Mouse (Mus musculus): ENCODE measurements around the gene Rpl26. TPM values are rescaled to one million over a fixed set of nuclear protein-coding genes. Genes with fewer than 3 reads are reported as not detected.
"Not testable (repeated sequence)": the region's sequence is repeated elsewhere in the genome, so short reads cannot be mapped to it uniquely, and the experiment has no call there.

The Rpl26 gene
- polyA plus RNA-seq, 2 experiments from 2014 or later = 1,826 to 2,291 TPM

DNA sequence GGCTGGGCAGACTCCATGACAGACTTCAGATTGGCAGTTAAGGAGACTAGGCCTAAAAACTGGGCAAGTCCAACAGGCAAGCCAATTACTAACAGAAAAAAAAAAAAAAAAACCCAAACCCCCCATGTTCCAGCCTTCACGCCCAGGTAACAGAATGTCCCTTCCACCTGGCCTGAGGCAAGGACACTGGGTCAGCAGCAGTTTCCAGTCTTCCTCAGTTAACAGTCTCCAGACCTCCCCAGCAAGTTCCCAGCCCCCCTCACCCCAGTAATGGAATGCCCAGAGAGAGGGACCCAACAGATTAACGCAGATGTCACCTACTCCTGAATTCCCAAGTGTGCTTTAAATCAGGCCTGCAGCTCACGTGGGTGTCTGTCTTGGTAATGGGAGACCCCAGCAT is 21.8 kb downstream of the Rpl26 start:
- ATAC-seq = no peak

GRCm38 (mm10) chr11:68924749-68925148 is 23.4 kb downstream of the Rpl26 start:
- no peak for ATAC-seq

DNA sequence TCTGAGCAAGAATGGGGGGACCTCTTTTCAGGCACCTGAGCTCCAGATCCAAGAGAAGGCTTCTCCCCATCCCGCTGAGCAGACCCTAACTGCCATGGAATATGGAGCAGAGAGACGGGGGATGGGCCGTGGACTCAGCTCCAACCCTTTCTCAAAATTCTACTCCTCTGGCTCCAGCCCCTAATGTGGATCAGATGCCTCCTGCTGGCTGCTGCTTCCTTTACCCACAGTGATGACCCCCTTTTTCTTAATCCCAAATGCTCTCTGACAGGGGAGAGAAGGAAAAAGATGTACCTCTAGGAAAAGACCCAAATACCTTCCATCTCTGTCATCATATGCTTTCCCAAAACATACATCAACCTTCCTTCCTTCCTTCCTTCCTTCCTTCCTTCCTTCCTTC is 25.6 kb downstream of the Rpl26 start, which contains the start of gene Odf4:
Gene Odf4, minus strand, starts transcription at position 101 of the 400 bp plus-strand sequence.
- ATAC-seq = no peak

DNA sequence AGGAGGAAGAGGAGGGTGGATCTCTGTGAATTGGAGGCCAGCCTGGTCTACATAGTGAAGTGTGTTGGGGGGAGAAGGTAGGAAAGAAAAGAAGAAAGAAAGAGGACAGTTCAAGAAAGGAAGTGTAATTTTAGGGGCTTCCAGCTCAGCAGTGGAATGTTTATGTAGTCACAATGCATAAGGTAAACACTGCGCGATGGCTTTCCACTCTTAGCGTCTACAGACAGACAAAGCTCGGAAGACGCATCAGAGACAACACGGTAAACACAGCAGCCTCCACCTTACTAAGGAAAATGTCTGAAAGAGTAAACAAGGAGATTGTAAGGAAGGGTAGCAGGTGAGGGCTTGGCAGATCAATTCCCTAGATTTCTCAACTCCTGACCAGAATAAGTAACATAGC is 28.6 kb downstream of the Rpl26 start:
- no peak for ATAC-seq

- ATAC-seq = no peak
Observed at GRCm38 (mm10) chr11:68933885-68934507, 32.6 kb downstream of the Rpl26 start.

DNA sequence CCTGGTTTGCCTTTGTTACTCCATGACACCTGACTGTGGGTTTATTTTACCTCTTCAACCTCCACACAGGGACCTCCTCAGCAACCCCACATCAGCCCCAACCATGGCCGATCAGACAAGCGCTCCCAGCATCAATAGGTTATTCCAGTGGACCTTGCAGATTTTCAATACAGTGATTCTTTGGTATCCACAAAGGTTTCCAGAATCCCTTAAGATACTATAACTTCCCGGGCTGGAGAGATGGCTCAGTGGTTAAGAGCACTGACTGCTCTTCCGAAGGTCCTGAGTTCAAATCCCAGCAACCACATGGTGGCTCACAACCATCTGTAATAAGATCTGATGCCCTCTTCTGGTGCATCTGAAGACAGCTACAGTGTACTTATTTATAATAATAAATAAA is 35.6 kb downstream of the Rpl26 start:
- ATAC-seq = not testable (repeated sequence)

DNA sequence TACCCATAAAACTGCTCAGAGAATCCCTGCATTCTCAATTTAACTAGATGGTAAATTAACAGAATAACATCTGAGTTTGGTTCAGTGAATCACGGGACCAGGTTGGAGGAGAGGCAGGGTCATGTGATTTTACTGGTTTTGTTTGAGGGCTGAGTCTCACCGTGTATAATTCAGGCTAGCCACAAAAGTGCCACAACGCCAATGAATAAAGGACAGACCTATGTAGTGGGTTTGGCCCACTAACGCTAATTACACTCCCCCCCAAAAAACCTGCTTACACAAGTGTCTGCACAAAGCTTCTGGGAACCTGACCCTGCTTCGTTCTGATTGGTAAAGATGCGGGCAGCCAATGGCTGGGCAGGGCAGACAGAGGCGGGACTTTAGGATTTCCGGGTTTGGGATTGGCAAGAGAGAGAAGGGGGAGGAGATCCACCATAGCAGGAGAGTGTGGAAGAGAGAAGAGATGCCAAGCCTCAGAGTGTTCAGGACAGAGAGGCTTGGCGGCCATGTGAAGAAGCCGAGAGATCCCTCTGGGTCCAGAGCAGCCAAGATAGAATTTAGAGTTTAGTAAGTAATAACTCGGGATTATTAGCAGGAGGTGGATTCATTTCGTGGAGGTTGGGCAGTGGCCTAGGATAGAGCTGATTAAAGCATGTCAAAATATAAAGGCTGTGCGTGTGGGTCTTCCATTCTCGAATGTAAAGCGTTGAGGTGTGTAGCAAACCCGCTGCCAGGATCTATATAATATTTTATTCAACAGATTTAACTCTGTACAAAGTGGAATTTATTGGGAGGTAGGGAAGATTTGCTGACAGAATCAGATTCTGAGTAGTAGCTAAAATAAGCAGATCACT is 38.3 kb downstream of the Rpl26 start:
- ATAC-seq = peak; percentile 100

GRCm38 (mm10) chr11:68940516-68940915 is 39.1 kb downstream of the Rpl26 start:
- no peak for ATAC-seq

DNA sequence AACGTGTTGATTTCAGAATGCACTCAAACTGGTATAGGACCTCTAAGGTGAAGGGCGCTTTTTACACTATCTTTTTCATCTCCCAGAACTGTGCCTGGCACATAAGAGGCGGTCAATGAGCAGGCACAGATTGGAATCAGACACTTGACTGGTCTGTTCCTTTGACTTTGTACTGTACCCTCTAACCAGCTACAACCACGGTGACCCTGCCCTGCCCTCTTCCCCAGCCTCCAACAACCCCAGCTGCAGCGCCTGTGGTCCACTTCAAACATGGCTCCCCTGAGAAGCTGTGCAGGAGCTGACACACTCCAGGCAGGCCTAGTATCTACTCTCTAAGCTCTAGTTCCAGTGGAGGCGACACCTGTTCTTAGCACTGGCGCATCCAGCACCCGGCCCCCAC is 41.3 kb downstream of the Rpl26 start:
- no peak for ATAC-seq

- ATAC-seq = no peak
Observed at GRCm38 (mm10) chr11:68945245-68945644, 43.9 kb downstream of the Rpl26 start.

DNA sequence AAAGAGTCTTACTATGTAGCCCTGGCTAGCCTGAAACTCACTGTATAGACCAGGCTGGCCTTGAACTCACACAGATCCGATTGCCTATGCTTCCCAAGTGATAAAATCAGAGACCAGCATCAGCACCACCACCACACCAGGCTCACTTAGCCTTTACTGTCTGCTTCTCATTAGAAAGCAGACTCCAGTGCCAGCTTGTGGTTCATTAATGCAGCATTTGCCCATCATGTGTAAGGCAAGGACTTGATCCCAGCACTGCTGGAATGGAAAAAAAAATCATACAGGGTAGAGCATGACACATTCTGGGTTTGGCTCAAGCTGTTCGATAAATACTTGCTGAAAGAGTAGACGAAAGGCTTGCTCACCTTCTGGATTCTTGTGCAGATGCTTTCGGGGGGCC is 44.6 kb downstream of the Rpl26 start:
- ATAC-seq = no peak

DNA sequence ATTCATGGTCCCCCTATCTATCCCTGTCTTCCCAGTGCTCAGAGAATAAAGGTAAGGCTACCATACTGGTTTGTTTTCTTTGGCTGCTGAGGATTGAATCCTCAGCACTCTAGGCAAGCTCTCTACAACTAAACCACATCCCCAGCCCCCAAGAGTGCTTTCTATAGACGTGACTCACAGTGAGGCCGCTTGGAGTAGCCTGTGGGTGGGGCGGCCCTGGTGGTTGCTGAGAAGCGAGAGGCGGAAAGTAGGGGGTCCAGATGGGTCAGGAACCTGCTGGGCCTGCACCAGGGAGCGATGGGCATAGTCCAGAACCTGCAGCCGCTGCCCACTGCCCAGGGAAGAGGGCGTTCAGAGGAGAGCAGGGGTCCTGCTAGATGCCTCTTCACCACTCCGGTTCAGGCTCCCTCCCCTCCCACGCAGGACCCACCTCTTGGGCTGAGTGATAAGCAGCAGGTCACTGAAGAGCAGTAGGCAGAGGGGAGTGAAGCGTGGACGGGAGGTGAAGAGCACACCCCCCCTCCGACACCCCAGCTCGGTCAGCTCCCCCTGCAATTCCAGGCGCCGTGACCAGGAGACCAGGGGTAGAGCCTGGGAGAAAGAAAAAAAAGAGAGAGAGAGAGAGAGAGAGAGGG is 45.5 kb downstream of the Rpl26 start:
- no peak for ATAC-seq

DNA sequence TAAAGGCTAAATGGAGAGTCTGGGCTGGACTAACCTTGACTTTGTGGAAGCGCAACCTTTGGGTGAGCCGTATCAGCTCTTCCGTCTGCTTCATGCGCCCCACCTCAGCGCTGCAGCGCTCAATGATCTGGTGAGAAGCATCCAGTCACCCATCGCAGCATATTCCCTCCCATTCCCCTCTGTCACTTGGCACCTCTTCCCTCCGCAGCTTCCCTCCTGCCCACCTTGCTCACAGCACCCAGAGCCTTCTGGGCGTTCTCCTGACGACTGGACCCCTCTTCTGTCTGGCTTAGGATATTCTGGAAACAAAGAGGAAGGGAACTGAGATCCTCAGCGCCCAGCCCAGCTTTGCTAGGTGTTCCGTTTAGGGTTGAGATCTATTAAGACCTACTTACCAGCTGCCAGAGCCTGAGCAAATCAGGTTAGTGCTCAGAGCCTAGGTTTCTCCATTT is 46.2 kb downstream of the Rpl26 start:
- no peak for ATAC-seq

GRCm38 (mm10) chr11:68953903-68954302 is 52.5 kb downstream of the Rpl26 start:
- ATAC-seq = no peak

DNA sequence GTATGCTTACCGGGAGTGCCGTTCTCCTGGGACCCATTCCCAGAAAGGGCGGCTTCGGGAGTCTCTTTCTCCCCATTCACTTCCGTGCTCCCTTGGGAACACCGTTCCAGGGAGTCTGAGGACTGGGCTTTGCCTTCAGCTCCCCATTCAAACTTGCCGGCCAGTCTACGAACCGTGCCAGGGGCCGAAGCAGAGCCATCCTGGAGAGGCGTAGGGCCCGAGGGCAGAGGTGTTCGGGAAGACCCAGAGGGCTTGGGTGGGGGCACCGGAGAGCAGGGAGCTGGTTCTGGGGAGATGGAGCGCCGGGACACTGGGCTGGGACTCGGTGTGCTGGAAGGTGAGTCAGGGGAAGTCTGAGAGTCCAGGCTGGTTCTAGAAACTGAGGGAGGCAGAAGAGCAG is 53.0 kb downstream of the Rpl26 start:
- no peak for ATAC-seq

DNA sequence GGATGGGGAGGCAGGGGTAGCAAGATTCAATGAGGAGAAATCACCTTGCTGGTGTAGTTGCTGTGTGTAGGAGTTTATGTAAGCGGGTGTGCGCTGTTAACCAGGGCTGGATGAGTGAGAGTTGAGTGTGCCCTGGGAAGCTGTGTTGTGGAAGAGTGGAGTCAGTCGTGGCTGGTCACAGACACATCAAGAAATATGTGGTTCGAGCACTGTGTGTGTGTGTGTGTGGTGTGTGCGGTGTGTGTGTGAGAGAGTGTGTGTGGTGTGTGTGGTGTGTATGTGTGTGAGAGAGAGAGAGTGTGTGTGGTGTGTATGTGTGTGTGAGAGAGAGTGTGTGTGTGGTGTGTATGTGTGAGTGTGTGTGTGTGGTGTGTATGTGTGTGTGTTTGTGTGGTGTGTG is 54.1 kb downstream of the Rpl26 start:
- ATAC-seq = no peak

DNA sequence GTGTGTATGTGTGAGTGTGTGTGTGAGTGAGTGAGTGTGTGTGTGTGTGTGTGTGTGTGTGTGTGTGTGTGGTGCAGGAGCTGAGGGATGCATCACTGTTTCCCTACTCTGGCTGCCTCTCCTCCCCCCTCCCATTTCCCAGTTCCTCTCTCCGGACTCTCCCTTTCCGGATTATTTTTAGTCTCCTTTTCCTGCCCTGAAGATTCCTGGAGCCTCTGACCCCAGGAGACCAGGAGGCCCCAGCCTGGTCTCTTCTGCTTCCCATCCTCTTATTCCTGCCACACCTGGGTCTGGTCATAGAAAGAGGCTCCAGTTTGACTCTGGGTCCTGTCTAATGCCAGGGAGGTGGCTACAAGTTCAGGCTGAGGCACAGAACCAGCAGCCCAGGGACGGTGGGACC is 54.7 kb downstream of the Rpl26 start:
- ATAC-seq = no peak

Other genes with a start within 250 kb of the Rpl26 start
- 1 to 10 TPM; 1.5 to 5.2 TPM for gene Myh10, start 210.0 kb upstream of the Rpl26 start, polyA plus RNA-seq (2017; shearing (Covaris generic))
- 10 to 100 TPM; 29.6 to 33.9 TPM for gene Ndel1, start 29.7 kb upstream of the Rpl26 start, polyA plus RNA-seq (2017; shearing (Covaris generic))
- gene Rnf222, start 13.0 kb upstream of the Rpl26 start, polyA plus RNA-seq (2017; shearing (Covaris generic)) = not detected
- gene Odf4, start 25.5 kb downstream of the Rpl26 start, polyA plus RNA-seq (2017; shearing (Covaris generic)) = not detected
- gene Arhgef15, start 55.9 kb downstream of the Rpl26 start, polyA plus RNA-seq (2017; shearing (Covaris generic)) = under 1 TPM; 0.16 to 0.19 TPM
- gene Slc25a35, start 66.5 kb downstream of the Rpl26 start, polyA plus RNA-seq (2017; shearing (Covaris generic)) = 10 to 100 TPM in 1 of 2 experiments, 1 to 10 TPM in 1; 5.0 to 10.7 TPM
- gene Rangrf, start 73.6 kb downstream of the Rpl26 start, polyA plus RNA-seq (2017; shearing (Covaris generic)) = 10 to 100 TPM; 36.9 to 71.7 TPM
- gene Pfas, start 106.9 kb downstream of the Rpl26 start, polyA plus RNA-seq (2017; shearing (Covaris generic)) = 10 to 100 TPM; 20.2 to 33.9 TPM
- gene Ctc1, start 114.3 kb downstream of the Rpl26 start, polyA plus RNA-seq (2017; shearing (Covaris generic)) = 10 to 100 TPM; 12.5 to 13.5 TPM
- gene Aurkb, start 144.1 kb downstream of the Rpl26 start, polyA plus RNA-seq (2017; shearing (Covaris generic)) = 10 to 100 TPM in 1 of 2 experiments, 1 to 10 TPM in 1; 9.0 to 17.8 TPM
- 1 to 10 TPM; 1.0 to 1.4 TPM for gene Borcs6, start 158.1 kb downstream of the Rpl26 start, polyA plus RNA-seq (2017; shearing (Covaris generic))
- 1 to 10 TPM; 2.4 to 4.2 TPM for gene Tmem107, start 169.2 kb downstream of the Rpl26 start, polyA plus RNA-seq (2017; shearing (Covaris generic))
- 10 to 100 TPM; 26.0 to 35.9 TPM for gene Vamp2, start 186.9 kb downstream of the Rpl26 start, polyA plus RNA-seq (2017; shearing (Covaris generic))
- 1 to 10 TPM; 4.5 to 6.6 TPM for gene Per1, start 193.6 kb downstream of the Rpl26 start, polyA plus RNA-seq (2017; shearing (Covaris generic))
- gene Hes7, start 218.8 kb downstream of the Rpl26 start, polyA plus RNA-seq (2017; shearing (Covaris generic)) = not detected
- gene 9130213A22Rik, start 221.0 kb downstream of the Rpl26 start, polyA plus RNA-seq (2017; shearing (Covaris generic)) = not detected
- gene Aloxe3, start 224.3 kb downstream of the Rpl26 start, polyA plus RNA-seq (2017; shearing (Covaris generic)) = under 1 TPM in 1 of 2 experiments, not detected in 1; 0.35 TPM